Mouse (Mus musculus) brown adipose tissue, adult 24 weeks (tissue): ENCODE data around the gene Gpr183. TPM values are rescaled to one million over a fixed set of nuclear protein-coding genes. Genes with fewer than 3 reads are reported as not detected.

ENCODE experiments used
- polyA plus RNA-seq: library from polyadenylated mRNA; stranded (reverse); fragments of >200 nt; gene quantifications from 2 replicates; pipeline ENCODE4 v1.2.4, GENCODE M21; 2012; ENCODE audit not compliant: missing spikeins, insufficient read depth, insufficient read length

Gene Gpr183
- polyA plus RNA-seq, 1 experiment: 1.3 TPM

Other genes with a start within 250 kb of the Gpr183 start
- 9.4 and 15.4 TPM in 2 replicates for gene Dock9, start 167.4 kb downstream of the Gpr183 start, polyA plus RNA-seq
- 19.1 and 21.3 TPM in 2 replicates for gene Ubac2, start 86.6 kb downstream of the Gpr183 start, polyA plus RNA-seq
- not detected in 2 replicates for gene Gpr18, start 49.4 kb downstream of the Gpr183 start, polyA plus RNA-seq
- gene Timm8a2, start 69.5 kb upstream of the Gpr183 start, polyA plus RNA-seq: not detected in 2 replicates
- gene Tm9sf2, start 141.8 kb upstream of the Gpr183 start, polyA plus RNA-seq: 47.6 and 48.6 TPM in 2 replicates
- 306 and 342 TPM in 2 replicates for gene Clybl, start 216.5 kb upstream of the Gpr183 start, polyA plus RNA-seq